Mouse (Mus musculus) liver (tissue): ENCODE results near the gene Cdh15.

ENCODE experiments used
- DNase-seq: peaks from one replicate; pipeline ENCODE4 v3.0.0-alpha.2; 2020; ENCODE audit warnings: mixed read lengths

Cdh15 gene

GRCm38 (mm10) chr8:122847829-122848561 is at the start of gene Cdh15:
Cdh15 (plus strand) TSS chr8:122847966.
- peak; percentile 83 for DNase-seq

GRCm38 (mm10) chr8:122803906-122804761 is 43.6 kb upstream of the Cdh15 start:
- DNase-seq: no peak

GRCm38 (mm10) chr8:122805349-122805748 is 42.4 kb upstream of the Cdh15 start:
- DNase-seq: no peak

GRCm38 (mm10) chr8:122806956-122807538 is 40.7 kb upstream of the Cdh15 start:
- DNase-seq: no peak

GRCm38 (mm10) chr8:122807907-122808306 is 39.9 kb upstream of the Cdh15 start:
- no peak for DNase-seq

- DNase-seq: no peak
Observed at GRCm38 (mm10) chr8:122810376-122810775, 37.4 kb upstream of the Cdh15 start.

- no peak for DNase-seq
Observed at GRCm38 (mm10) chr8:122811870-122812494, 35.8 kb upstream of the Cdh15 start.

- peak; percentile 44 for DNase-seq
Observed at GRCm38 (mm10) chr8:122812610-122813250, 35.0 kb upstream of the Cdh15 start.

- no peak for DNase-seq
Observed at GRCm38 (mm10) chr8:122814608-122815007, 33.2 kb upstream of the Cdh15 start.

GRCm38 (mm10) chr8:122816965-122817364 is 30.8 kb upstream of the Cdh15 start:
- DNase-seq: no peak

- DNase-seq: no peak
Observed at GRCm38 (mm10) chr8:122817724-122818496, 29.9 kb upstream of the Cdh15 start.

- no peak for DNase-seq
Observed at GRCm38 (mm10) chr8:122819776-122820175, 28.0 kb upstream of the Cdh15 start.

GRCm38 (mm10) chr8:122824571-122824970 is 23.2 kb upstream of the Cdh15 start:
- no peak for DNase-seq

GRCm38 (mm10) chr8:122824986-122825385 is 22.8 kb upstream of the Cdh15 start:
- no peak for DNase-seq

GRCm38 (mm10) chr8:122825408-122825807 is 22.4 kb upstream of the Cdh15 start:
- no peak for DNase-seq

GRCm38 (mm10) chr8:122829396-122829795 is 18.4 kb upstream of the Cdh15 start:
- DNase-seq: no peak

- peak; percentile 91 for DNase-seq
Observed at GRCm38 (mm10) chr8:122830349-122831061, 17.3 kb upstream of the Cdh15 start.

GRCm38 (mm10) chr8:122834416-122834815 is 13.3 kb upstream of the Cdh15 start:
- peak; percentile 25 for DNase-seq

GRCm38 (mm10) chr8:122834971-122835370 is 12.8 kb upstream of the Cdh15 start:
- peak; percentile 83 for DNase-seq

GRCm38 (mm10) chr8:122836199-122836598 is 11.6 kb upstream of the Cdh15 start:
- no peak for DNase-seq

GRCm38 (mm10) chr8:122836696-122837095 is 11.1 kb upstream of the Cdh15 start:
- no peak for DNase-seq
